Mouse (Mus musculus) hindbrain, embryonic 16.5 days (tissue): ENCODE results near the gene Gm14412. TPM values are rescaled to one million over a fixed set of nuclear protein-coding genes. Genes with fewer than 3 reads are reported as not detected.
"Not testable (repeated sequence)": the region's sequence is repeated elsewhere in the genome, so short reads cannot be mapped to it uniquely, and the experiment has no call there.

Source experiments
- ATAC-seq: fragments of 200-750 bp; cut with Nextera tagmentation; 2 replicates; pipeline ENCODE4 v1.8.0; 2017; ENCODE audit warnings: moderate TSS enrichment, moderate library complexity
- H3K27ac ChIP-seq: fragments of 300-500 bp; sonication (generic); 2 replicates; pipeline ENCODE4 v1.5.1; 2014; ENCODE audit warnings: low read depth, mild to moderate bottlenecking, control low read depth, low read length, moderate library complexity
- H3K27me3 ChIP-seq: fragments of 300-500 bp; sonication (generic); replicated peaks from 2 replicates; pipeline ENCODE4 v1.6.1; 2014; ENCODE audit warnings: low read length; ENCODE audit not compliant: control insufficient read depth, insufficient read depth
- H3K36me3 ChIP-seq: fragments of 300-500 bp; sonication (generic); 2 replicates; pipeline ENCODE4 v1.6.1; 2014; ENCODE audit warnings: mild to moderate bottlenecking, low read length, moderate library complexity, mixed read lengths; ENCODE audit not compliant: control insufficient read depth, insufficient read depth
- H3K4me1 ChIP-seq: fragments of 300-500 bp; sonication (generic); 2 replicates; pipeline ENCODE4 v1.6.1; 2014; ENCODE audit warnings: low read depth, low read length; ENCODE audit not compliant: control insufficient read depth, insufficient read depth
- H3K4me2 ChIP-seq: fragments of 300-500 bp; sonication (generic); 2 replicates; pipeline ENCODE4 v1.6.1; 2014; ENCODE audit warnings: mild to moderate bottlenecking, low read length, control low read depth, moderate library complexity
- H3K4me3 ChIP-seq: fragments of 300-500 bp; sonication (generic); 2 replicates; pipeline ENCODE4 v1.5.1; 2014; ENCODE audit warnings: mild to moderate bottlenecking, low read length, control low read depth, moderate library complexity
- H3K9ac ChIP-seq: fragments of 300-500 bp; sonication (generic); 2 replicates; pipeline ENCODE4 v1.6.1; 2014; ENCODE audit warnings: low read depth, mild to moderate bottlenecking, control low read depth, low read length, moderate library complexity
- H3K9me3 ChIP-seq: fragments of 300-500 bp; sonication (generic); 2 replicates; pipeline ENCODE4 v1.6.1; 2014; ENCODE audit warnings: mild to moderate bottlenecking, low read length, moderate library complexity; ENCODE audit not compliant: control insufficient read depth
- WGBS: fragments of 180-500 bp; shearing (Covaris S2); extraction: QIAGEN DNeasy Blood & Tissue Kit; methylation state at CpG from one replicate; pipeline ENCODE4 v1.1.7; 2014; 5-methylcytosine and 5-hydroxymethylcytosine counted together
- polyA plus RNA-seq: library from polyadenylated mRNA; unstranded; fragments of >200 nt; fragmentation: Nextera tagmentation; extraction: Ambion mirVana; gene quantifications from 2 replicates; pipeline ENCODE4 v1.2.1, GENCODE M21; 2015

Gm14412 gene
- polyA plus RNA-seq, 1 experiment from 2014 or later = 0.13 TPM

GRCm38 (mm10) chr2:177272237-177272636, 51.9 kb downstream of the Gm14412 start:
- H3K4me1 ChIP-seq, H3K4me2 ChIP-seq, H3K9me3 ChIP-seq, ATAC-seq, H3K36me3 ChIP-seq, H3K4me3 ChIP-seq, H3K27me3 ChIP-seq, H3K27ac ChIP-seq, H3K9ac ChIP-seq: not testable (repeated sequence)
- 86% methylated on average over 2 of the region's 2 CpGs for WGBS

GRCm38 (mm10) chr2:177266936-177267335, 57.2 kb downstream of the Gm14412 start, which contains the start of gene Gm14409:
Gene Gm14409 (minus strand): TSS chr2:177267036.
- no CpG with 5 or more reads among the region's 2 CpGs for WGBS
- H3K9me3 ChIP-seq, H3K27ac ChIP-seq, ATAC-seq, H3K4me3 ChIP-seq, H3K4me1 ChIP-seq, H3K4me2 ChIP-seq, H3K27me3 ChIP-seq, H3K9ac ChIP-seq, H3K36me3 ChIP-seq: not testable (repeated sequence)

Other genes with a start within 250 kb of the Gm14412 start
- gene Gm14401, start 250.0 kb downstream of the Gm14412 start, polyA plus RNA-seq = 0.18 TPM in 1 of 2 replicates, not detected in the other
- 37.9 and 44.8 TPM in 2 replicates for gene Gm14410, start 117.9 kb downstream of the Gm14412 start, polyA plus RNA-seq
- gene Gm14409, start 57.3 kb downstream of the Gm14412 start, polyA plus RNA-seq = not detected in 2 replicates
- gene Gm14418, start 74.0 kb upstream of the Gm14412 start, polyA plus RNA-seq = 8.9 and 9.7 TPM in 2 replicates
- gene Zfp970, start 140.4 kb upstream of the Gm14412 start, polyA plus RNA-seq = 6.4 and 7.0 TPM in 2 replicates
- gene Gm14403, start 173.9 kb upstream of the Gm14412 start, polyA plus RNA-seq = 3.5 and 5.2 TPM in 2 replicates